Mouse (Mus musculus): ENCODE results near the gene Ndnf. TPM values are rescaled to one million over a fixed set of nuclear protein-coding genes. Genes with fewer than 3 reads are reported as not detected.

Gene Ndnf
- total and polyA plus RNA-seq, 3 experiments = not detected

DNA sequence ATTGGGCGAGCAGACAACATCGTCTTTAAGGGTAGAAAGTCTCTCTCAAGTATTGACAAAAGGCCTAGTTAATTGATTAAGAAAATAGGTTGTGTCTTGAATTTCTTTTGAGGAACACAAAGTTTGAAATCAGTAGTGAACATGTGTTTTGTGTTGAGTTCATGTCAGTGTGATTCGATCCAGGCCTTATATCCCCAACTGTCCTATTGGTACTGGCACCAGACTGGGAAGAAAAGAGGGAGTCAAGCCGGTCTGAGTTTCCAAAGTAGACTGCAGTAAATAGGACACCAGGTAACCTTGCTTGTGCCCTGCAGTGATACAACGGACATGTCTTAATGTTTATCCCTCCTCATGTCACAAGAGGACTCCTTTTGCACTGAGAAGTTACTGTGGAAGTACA, 87.8 kb downstream of the Ndnf start:
- no peak for DNase-seq (ENCODE audit: low read depth, low spot score)
- no peaks in the 10 kb centered on the region for H3K27me3 ChIP-seq (ENCODE audit: control insufficient read depth in 1 of 2, insufficient read depth in 2 of 2, low read length in 2 of 2)
- H3K4me3 ChIP-seq (ENCODE audit: control insufficient read depth in 1 of 2, insufficient read depth in 1 of 2, low read depth in 2 of 2, low read length in 2 of 2) = no peak overlapping the region
- TF ChIP-seq UBTF (IDR thresholded peaks at IDR 0.05; ENCODE audit: borderline replicate concordance, insufficient read depth, low read depth, low read length) (no peak), ETS1 (IDR thresholded peaks at IDR 0.05; ENCODE audit: low read depth, low read length) (no peak), TBP (IDR thresholded peaks at IDR 0.05; ENCODE audit: low read depth, low read length) (no peak), POLR2A (IDR thresholded peaks at IDR 0.05; ENCODE audit: control insufficient read depth in 1 of 2, insufficient read depth in 1 of 2, low read depth in 1 of 2, low read length in 2 of 2, poor library complexity in 1 of 2) (no peak), EP300 (IDR thresholded peaks at IDR 0.05; ENCODE audit: low read depth in 1 of 2, low read length in 2 of 2) (no peak), MAZ (IDR thresholded peaks at IDR 0.05; ENCODE audit: low read depth, low read length) (no peak)
- H3K9me3 ChIP-seq (replicated peaks; ENCODE audit: insufficient read depth, low read length) = no peaks in the 10 kb centered on the region
- H3K27ac ChIP-seq (ENCODE audit: control insufficient read depth, low read depth, low read length) = no peak overlapping the region
- H3K79me2 ChIP-seq (ENCODE audit: control insufficient read depth, insufficient read depth, low read length, poor library complexity) = no peaks in the 10 kb centered on the region
- no peak overlapping the region for H3K9ac ChIP-seq (ENCODE audit: control insufficient read depth, low read depth, low read length, poor library complexity, severe bottlenecking)
- no peaks in the 10 kb centered on the region for H3K4me1 ChIP-seq (ENCODE audit: control insufficient read depth in 1 of 2, insufficient read depth in 2 of 2, low read length in 2 of 2)
- H3K36me3 ChIP-seq (ENCODE audit: control insufficient read depth in 1 of 2, insufficient read depth in 2 of 2, low read length in 2 of 2) = no peaks in the 10 kb centered on the region

- Histone ChIP-seq H3K4me1 (ENCODE audit: control insufficient read depth in 1 of 2, insufficient read depth in 2 of 2, low read length in 2 of 2) (no peaks in the 10 kb centered on the region), H3K4me3 (ENCODE audit: control insufficient read depth in 1 of 2, insufficient read depth in 1 of 2, low read depth in 2 of 2, low read length in 2 of 2) (no peak overlapping the region), H3K9ac (ENCODE audit: control insufficient read depth, low read depth, low read length, poor library complexity, severe bottlenecking) (no peak overlapping the region), H3K79me2 (ENCODE audit: control insufficient read depth, insufficient read depth, low read length, poor library complexity) (no peaks in the 10 kb centered on the region), H3K36me3 (ENCODE audit: control insufficient read depth in 1 of 2, insufficient read depth in 2 of 2, low read length in 2 of 2) (no peaks in the 10 kb centered on the region), H3K9me3 (replicated peaks; ENCODE audit: insufficient read depth, low read length) (no peaks in the 10 kb centered on the region), H3K27ac (ENCODE audit: control insufficient read depth, low read depth, low read length) (no peak overlapping the region), H3K27me3 (ENCODE audit: control insufficient read depth in 1 of 2, insufficient read depth in 2 of 2, low read length in 2 of 2) (no peaks in the 10 kb centered on the region; a peak in 1 of 4 replicates)
- no peak for DNase-seq (ENCODE audit: low read depth, low spot score)
- TF ChIP-seq EP300 (IDR thresholded peaks at IDR 0.05; ENCODE audit: low read depth in 1 of 2, low read length in 2 of 2) (no peak), NRF1 (IDR thresholded peaks at IDR 0.05; ENCODE audit: insufficient read depth, low read depth, low read length, poor library complexity, severe bottlenecking) (no peak), CHD2 (IDR thresholded peaks at IDR 0.05; ENCODE audit: low read length) (no peak), ZMIZ1 (IDR thresholded peaks at IDR 0.05; ENCODE audit: low read depth, low read length) (no peak), MYB (IDR thresholded peaks at IDR 0.05; ENCODE audit: low read depth, low read length) (no peak), ZKSCAN1 (IDR thresholded peaks at IDR 0.05; ENCODE audit: low read depth, low read length) (no peak), TAL1 (IDR thresholded peaks at IDR 0.05; ENCODE audit: low read length) (no peak), CTCF (IDR thresholded peaks at IDR 0.05 in 2 of 3, conservative IDR thresholded peaks at IDR 0.05 in 1 of 3; ENCODE audit: control insufficient read depth in 1 of 3, insufficient read depth in 1 of 3, low read depth in 2 of 3, low read length in 3 of 3, poor library complexity in 1 of 3, severe bottlenecking in 1 of 3) (no peak), TBP (IDR thresholded peaks at IDR 0.05; ENCODE audit: low read depth, low read length) (no peak), POLR2A (IDR thresholded peaks at IDR 0.05; ENCODE audit: control insufficient read depth in 1 of 2, insufficient read depth in 1 of 2, low read depth in 1 of 2, low read length in 2 of 2, poor library complexity in 1 of 2) (no peak)
These were observed 88.7 kb downstream of the Ndnf start for GRCm38 (mm10) chr6:65760073-65760472.

Other genes with a start within 250 kb of the Ndnf start
- 0.46 TPM in 1 of 2 replicates, not detected in the other for gene Tnip3, start 146.3 kb upstream of the Ndnf start, total RNA-seq (2012; rRNA removed)
- under 1 TPM in 1 of 2 experiments, not detected in 1; 0.99 TPM for gene Tnip3, start 146.3 kb upstream of the Ndnf start, polyA plus RNA-seq (2012; ENCODE audit: insufficient read depth in 1 of 2, insufficient read length in 2 of 2, low read depth in 1 of 2, low replicate concordance in 2 of 2, missing spikeins in 1 of 2)
- gene Prdm5, start 107.4 kb downstream of the Ndnf start, total RNA-seq (2012; rRNA removed) = not detected in 2 replicates
- under 1 TPM in 1 of 2 experiments, not detected in 1; 0.04 TPM for gene Prdm5, start 107.4 kb downstream of the Ndnf start, polyA plus RNA-seq (2012; ENCODE audit: insufficient read depth in 1 of 2, insufficient read length in 2 of 2, low read depth in 1 of 2, low replicate concordance in 2 of 2, missing spikeins in 1 of 2)